Comparison of ENCODE assay signal across 22 mouse cellular contexts in the genomic region with DNA sequence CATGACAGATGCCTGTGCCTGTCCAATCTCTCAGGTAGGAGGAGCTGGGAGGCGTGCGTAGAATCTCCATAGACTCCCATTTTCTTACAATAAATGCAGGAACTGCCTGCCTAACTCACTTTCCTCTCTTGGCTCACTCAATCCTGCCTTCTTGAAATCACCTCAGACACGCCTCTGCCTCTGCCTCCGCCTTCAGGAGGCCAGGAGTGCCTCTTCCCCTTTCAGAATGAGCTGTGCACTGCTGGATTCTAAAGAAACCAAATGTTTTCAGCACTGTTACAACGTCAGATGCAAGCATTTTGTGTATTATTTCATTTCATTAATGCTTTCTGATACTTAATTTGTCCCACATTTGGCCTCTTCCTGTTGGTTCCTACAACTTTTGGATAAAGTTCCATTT. TPM values are rescaled to one million over a fixed set of nuclear protein-coding genes. Genes with fewer than 3 reads are reported as not detected.
A peak's percentile ranks its signal among the peaks of the same experiment; 100 is the strongest.
DNase-seq lines count a peak whose midpoint lies in the region; ATAC-seq and TF ChIP-seq lines count a peak whose summit lies in the region.
"Had no signal": no experiment of that assay in that cellular context is flagged by ENCODE, and none has a peak within 500 bp of the region (broad histone marks: within the 10 kb centered on the region; RNA-seq: fewer than 3 reads in every experiment).

No protein-coding gene starts in this region.

- WGBS in stomach, postnatal 0 days, result 54% methylated on average over 5 of the region's 5 CpGs
- 91% methylated on average over 5 of the region's 5 CpGs for WGBS in midbrain, embryonic 10.5 days

- H3K27ac ChIP-seq in MEL (ENCODE audit: control insufficient read depth, low read depth, low read length), result no peak overlapping the region
- no peak overlapping the region for H3K27ac ChIP-seq in stomach, postnatal 0 days (replicated peaks)
- H3K27ac ChIP-seq in midbrain, embryonic 10.5 days (replicated peaks), result no peak overlapping the region
- H3K27ac ChIP-seq: embryonic facial prominence, embryonic 15.5 days; heart, embryonic 10.5 days; left cerebral cortex, adult 2 months; liver, embryonic 13.5 days; macrophage had no signal

- H3K36me3 ChIP-seq in MEL (ENCODE audit: control insufficient read depth in 1 of 2, insufficient read depth in 2 of 2, low read length in 2 of 2), result no peaks in the 10 kb centered on the region
- H3K36me3 ChIP-seq in stomach, postnatal 0 days (ENCODE audit: control insufficient read depth, insufficient read depth, low read length), result no peaks in the 10 kb centered on the region
- no peaks in the 10 kb centered on the region for H3K36me3 ChIP-seq in midbrain, embryonic 10.5 days
- H3K36me3 ChIP-seq: embryonic facial prominence, embryonic 15.5 days; heart, embryonic 10.5 days; liver, embryonic 13.5 days had no signal

- no peak overlapping the region for H3K4me3 ChIP-seq in MEL (ENCODE audit: control insufficient read depth in 1 of 2, insufficient read depth in 1 of 2, low read depth in 2 of 2, low read length in 2 of 2)
- no peak overlapping the region for H3K4me3 ChIP-seq in stomach, postnatal 0 days (ENCODE audit: low read depth, low read length)
- H3K4me3 ChIP-seq in midbrain, embryonic 10.5 days, result no peak overlapping the region
- H3K4me3 ChIP-seq: embryonic facial prominence, embryonic 15.5 days; heart, embryonic 10.5 days; left cerebral cortex, adult 2 months; liver, embryonic 13.5 days; myocyte had no signal

- H3K4me1 ChIP-seq in MEL (ENCODE audit: control insufficient read depth in 1 of 2, insufficient read depth in 2 of 2, low read length in 2 of 2), result no peaks in the 10 kb centered on the region
- no peaks in the 10 kb centered on the region for H3K4me1 ChIP-seq in stomach, postnatal 0 days (replicated peaks; ENCODE audit: control insufficient read depth, insufficient read depth)
- peaks cover 9% of the 10 kb centered on the region for H3K4me1 ChIP-seq in midbrain, embryonic 10.5 days

- no peak for TF ChIP-seq POLR2A in MEL (IDR thresholded peaks at IDR 0.05; ENCODE audit: control insufficient read depth in 1 of 2, insufficient read depth in 1 of 2, low read depth in 1 of 2, low read length in 2 of 2, poor library complexity in 1 of 2)

- TF ChIP-seq EP300 in MEL (IDR thresholded peaks at IDR 0.05; ENCODE audit: low read depth in 1 of 2, low read length in 2 of 2), result no peak
- TF ChIP-seq EP300 in stomach, postnatal 0 days (optimal IDR thresholded peaks at IDR 0.05), result no peak

- no peak for TF ChIP-seq RAD21 in MEL (IDR thresholded peaks at IDR 0.05; ENCODE audit: low read depth, low read length)

- ATAC-seq in granulocyte monocyte progenitor cell, adult 5-6 weeks (replicated peaks; ENCODE audit: poor library complexity, severe bottlenecking), result peak; percentile 79
- ATAC-seq in stomach, postnatal 0 days (ENCODE audit: low FRiP score, low TSS enrichment), result no peak
- ATAC-seq: forebrain, embryonic 16.5 days had no signal

- H3K79me2 ChIP-seq in MEL (ENCODE audit: control insufficient read depth, insufficient read depth, low read length, poor library complexity), result no peaks in the 10 kb centered on the region

- peaks cover 0 to 4% of the 10 kb centered on the region in 2 experiments; a peak in 2 of 4 replicates for H3K27me3 ChIP-seq in MEL (ENCODE audit: control insufficient read depth in 1 of 2, insufficient read depth in 2 of 2, low read length in 2 of 2)
- no peaks in the 10 kb centered on the region for H3K27me3 ChIP-seq in stomach, postnatal 0 days (ENCODE audit: control insufficient read depth, insufficient read depth, low read length)
- no peaks in the 10 kb centered on the region for H3K27me3 ChIP-seq in midbrain, embryonic 10.5 days (ENCODE audit: low read depth, poor library complexity, severe bottlenecking)
- H3K27me3 ChIP-seq: embryonic facial prominence, embryonic 15.5 days; liver, embryonic 13.5 days had no signal

- TF ChIP-seq CTCF in MEL (IDR thresholded peaks at IDR 0.05 in 2 of 3, conservative IDR thresholded peaks at IDR 0.05 in 1 of 3; ENCODE audit: control insufficient read depth in 1 of 3, insufficient read depth in 1 of 3, low read depth in 2 of 3, low read length in 3 of 3, poor library complexity in 1 of 3, severe bottlenecking in 1 of 3), result no peak
- TF ChIP-seq CTCF in stomach, postnatal 0 days (IDR thresholded peaks at IDR 0.05; ENCODE audit: low read depth), result no peak

- H3K9ac ChIP-seq in MEL (ENCODE audit: control insufficient read depth, low read depth, low read length, poor library complexity, severe bottlenecking), result no peak overlapping the region
- no peak overlapping the region for H3K9ac ChIP-seq in stomach, postnatal 0 days (ENCODE audit: low read length)
- H3K9ac ChIP-seq: embryonic facial prominence, embryonic 15.5 days; liver, embryonic 13.5 days had no signal

- DNase-seq in lung, postnatal 36 days, result peak; percentile 40
- DNase-seq in lung, adult 18-20 months, result no peak
- peak; percentile 5 for DNase-seq in MEL (ENCODE audit: low read depth, low spot score)
- peak; percentile 28 for DNase-seq in stomach, postnatal 0 days (ENCODE audit: low spot score)
- DNase-seq in right cerebral cortex, adult 18-20 months, result no peak
- DNase-seq in midbrain, embryonic 10.5 days (ENCODE audit: low spot score), result no peak
- DNase-seq: cerebellum, adult 11-12 months; cerebellum, postnatal 14 days; kidney, adult 8-10 months; kidney, postnatal 14 days; layer of hippocampus, adult 9-11 months; liver, embryonic 13.5 days; midbrain, embryonic 14.5 days; right cerebral cortex, postnatal 14 days; thymus, postnatal 25 days had no signal

- no peaks in the 10 kb centered on the region for H3K9me3 ChIP-seq in MEL (replicated peaks; ENCODE audit: insufficient read depth, low read length)
- H3K9me3 ChIP-seq in stomach, postnatal 0 days (ENCODE audit: control insufficient read depth, low read length), result no peaks in the 10 kb centered on the region
- H3K9me3 ChIP-seq in midbrain, embryonic 10.5 days (replicated peaks), result no peaks in the 10 kb centered on the region
- H3K9me3 ChIP-seq: embryonic facial prominence, embryonic 15.5 days; heart, embryonic 10.5 days; liver, embryonic 13.5 days had no signal

- H3K4me2 ChIP-seq in stomach, postnatal 0 days (replicated peaks; ENCODE audit: low read depth), result no peak overlapping the region
- H3K4me2 ChIP-seq: embryonic facial prominence, embryonic 15.5 days; liver, embryonic 13.5 days had no signal

TF ChIP-seq in MEL, 35 proteins besides CTCF, POLR2A, EP300 and RAD21:
- TF ChIP-seq USF2 (IDR thresholded peaks at IDR 0.05; ENCODE audit: borderline replicate concordance in 1 of 2, insufficient read depth in 1 of 2, low read depth in 1 of 2, low read length in 2 of 2) (no peak), USF1 (IDR thresholded peaks at IDR 0.05; ENCODE audit: low read depth, low read length) (no peak), MXI1 (IDR thresholded peaks at IDR 0.05; ENCODE audit: low read depth, low read length) (no peak), TCF12 (IDR thresholded peaks at IDR 0.05; ENCODE audit: low read depth, low read length) (no peak), E2F4 (IDR thresholded peaks at IDR 0.05; ENCODE audit: borderline replicate concordance, low read depth, low read length) (no peak), ZC3H11A (IDR thresholded peaks at IDR 0.05; ENCODE audit: low read depth, low read length) (no peak), NELFE (IDR thresholded peaks at IDR 0.05; ENCODE audit: low read depth, low read length) (no peak), CHD2 (IDR thresholded peaks at IDR 0.05; ENCODE audit: low read length) (no peak), MAZ (IDR thresholded peaks at IDR 0.05; ENCODE audit: low read depth, low read length) (no peak), MEF2A (IDR thresholded peaks at IDR 0.05; ENCODE audit: extremely low read depth, insufficient replicate concordance, low read depth, low read length, poor library complexity, severe bottlenecking) (no peak), POLR2AphosphoS2 (IDR thresholded peaks at IDR 0.05; ENCODE audit: low read length) (no peak), JUND (IDR thresholded peaks at IDR 0.05; ENCODE audit: low read depth, low read length) (no peak), HCFC1 (IDR thresholded peaks at IDR 0.05; ENCODE audit: low read depth, low read length) (no peak), POLR2AphosphoS5 (IDR thresholded peaks at IDR 0.05; ENCODE audit: borderline replicate concordance, low read depth, low read length) (no peak), BHLHE40 (IDR thresholded peaks at IDR 0.05; ENCODE audit: borderline replicate concordance, low read depth, low read length) (no peak), RCOR1 (IDR thresholded peaks at IDR 0.05; ENCODE audit: low read depth, low read length) (no peak), KAT2A (conservative IDR thresholded peaks at IDR 0.05; ENCODE audit: low read depth, low read length) (no peak), ZNF384 (IDR thresholded peaks at IDR 0.05; ENCODE audit: low read depth, low read length) (no peak), SMC3 (IDR thresholded peaks at IDR 0.05; ENCODE audit: low read depth, low read length) (no peak)
TF ChIP-seq in MEL: peak in this region for 0.

RNA-seq across cellular contexts. Expression of a gene that starts 38.7 kb away (rescaled TPM):
- 0.12 and 0.13 TPM in 2 replicates for total RNA-seq in MEL (2012; rRNA removed)
- polyA plus RNA-seq in MEL (2012; ENCODE audit: insufficient read depth in 1 of 2, insufficient read length in 2 of 2, low read depth in 1 of 2, low replicate concordance in 2 of 2, missing spikeins in 1 of 2), result under 1 TPM in 1 of 2 experiments, not detected in 1; 0.29 TPM
- total RNA-seq in granulocyte monocyte progenitor cell, adult 5-6 weeks (2014; fragmentation: Nextera tagmentation), result 0.26 TPM in 1 of 2 replicates, not detected in the other
- total RNA-seq in granulocyte monocyte progenitor cell, adult 5-6 weeks (2017), result under 0.01 and 0.09 TPM in 2 replicates
- polyA plus RNA-seq in stomach, postnatal 0 days (2015; fragmentation: Nextera tagmentation; extraction: Ambion mirVana), result 40.7 and 43.6 TPM in 2 replicates
- 134 and 148 TPM in 2 replicates for polyA plus RNA-seq in midbrain, embryonic 10.5 days (2016; fragmentation: Nextera tagmentation; extraction: Ambion mirVana)

Comparison
In these comparisons a context has a peak if more than half of its experiments do, and no peak if none do; other contexts are left out.
1. DNase-seq: peak in lung, postnatal 36 days (single experiment), MEL (single experiment) and stomach, postnatal 0 days (single experiment); none in lung, adult 18-20 months (0 of 2), right cerebral cortex, adult 18-20 months (single experiment) and midbrain, embryonic 10.5 days (single experiment).
2. RNA of a gene that starts 38.7 kb away (polyA plus RNA-seq): 134 to 148 TPM in midbrain, embryonic 10.5 days and 40.7 to 43.6 TPM in stomach, postnatal 0 days; 0.29 TPM in MEL; every median in the first group is over 10 times any median in the second.